Comparison of ENCODE assay signal across 8 mouse cellular contexts in the genomic region with DNA sequence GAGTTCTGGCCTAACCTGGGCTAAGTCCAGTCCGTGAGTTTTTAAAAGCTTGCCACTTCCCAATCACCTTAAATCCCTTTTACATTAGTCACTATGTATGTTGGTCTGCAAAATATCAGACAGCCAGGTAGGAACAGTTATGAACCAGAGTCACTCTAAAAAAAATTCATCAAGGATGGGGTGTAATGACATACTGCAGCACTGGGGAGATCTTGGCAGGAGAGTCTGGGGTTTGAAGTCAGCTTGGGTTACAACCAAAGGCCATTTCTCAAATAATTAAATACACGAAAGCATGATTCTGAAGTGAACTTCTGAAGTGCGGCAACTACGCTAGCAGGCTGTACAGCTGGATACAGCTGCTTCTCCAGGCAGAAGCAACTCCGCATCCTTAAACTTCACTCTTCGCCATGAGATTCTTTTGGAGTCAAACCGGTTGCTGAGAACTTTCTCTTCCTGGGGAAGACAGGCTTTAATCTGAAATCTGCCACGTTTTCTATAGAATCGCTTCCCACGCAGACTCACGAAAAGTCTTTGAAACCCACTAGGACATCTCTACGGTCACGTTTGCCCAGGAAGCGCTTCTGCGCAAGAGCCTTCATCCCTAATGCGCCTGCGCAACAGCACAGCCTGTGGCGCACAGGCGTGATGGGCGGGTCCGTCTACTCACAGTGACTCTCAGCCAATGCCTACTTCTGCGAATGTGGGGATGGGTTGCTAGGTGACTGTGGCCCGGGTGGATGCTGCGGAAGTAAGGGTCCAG. TPM values are rescaled to one million over a fixed set of nuclear protein-coding genes. Genes with fewer than 3 reads are reported as not detected.
DNase-seq lines count a peak whose midpoint lies in the region; ATAC-seq and TF ChIP-seq lines count a peak whose summit lies in the region.

No protein-coding gene starts in this region.

- TF ChIP-seq EP300 in CH12.LX (IDR thresholded peaks at IDR 0.05; ENCODE audit: low read length), result no peak

- no peaks in the 10 kb centered on the region for H3K27me3 ChIP-seq in CH12.LX (replicated peaks)
- H3K27me3 ChIP-seq in forebrain, embryonic 10.5 days (ENCODE audit: poor library complexity, severe bottlenecking), result no peaks in the 10 kb centered on the region
- no peaks in the 10 kb centered on the region for H3K27me3 ChIP-seq in heart, embryonic 15.5 days
- 0 out of 2 replicates have a peak, but pooled peaks cover 7% of the 10 kb centered on the region for H3K27me3 ChIP-seq in liver, embryonic 13.5 days
- no peaks in the 10 kb centered on the region for H3K27me3 ChIP-seq in stomach, embryonic 14.5 days (ENCODE audit: control insufficient read depth, insufficient read depth, low read length)

- WGBS in forebrain, embryonic 10.5 days, result 6% methylated on average over 24 of the region's 24 CpGs
- 7% methylated on average over 24 of the region's 24 CpGs for WGBS in heart, embryonic 15.5 days
- WGBS in liver, embryonic 13.5 days (ENCODE audit: insufficient replicate concordance), result 10% methylated on average over 24 of the region's 24 CpGs
- 5% methylated on average over 24 of the region's 24 CpGs for WGBS in stomach, embryonic 14.5 days

- H3K9ac ChIP-seq in CH12.LX (ENCODE audit: insufficient read depth, low read depth), result no peak overlapping the region
- peak overlapping the region; percentile 29; the same call in 1 of the 2 replicates for H3K9ac ChIP-seq in heart, embryonic 15.5 days
- peak overlapping the region; percentile 61; the same call in 1 of the 2 replicates for H3K9ac ChIP-seq in liver, embryonic 13.5 days
- 0 out of 2 replicates have a peak overlapping the region, but pooled peaks have one; percentile 21 for H3K9ac ChIP-seq in stomach, embryonic 14.5 days (replicated peaks; ENCODE audit: low read depth, low read length)

- H3K79me2 ChIP-seq in CH12.LX (replicated peaks; ENCODE audit: control insufficient read depth, extremely low read depth, insufficient read depth, poor library complexity, severe bottlenecking), result no peaks in the 10 kb centered on the region

- TF ChIP-seq RAD21 in CH12.LX (IDR thresholded peaks at IDR 0.05; ENCODE audit: low read depth, low read length), result no peak

- peak; percentile 95 for DNase-seq in CH12.LX (ENCODE audit: extremely low read depth)
- peak; percentile 90 for DNase-seq in c-Kit-positive CD71-negative TER-119-negative erythroid progenitor cells, embryonic 14.5 days (ENCODE audit: low read depth)
- peak; percentile 93 for DNase-seq in forebrain, embryonic 10.5 days (ENCODE audit: extremely low spot score, low spot score)
- DNase-seq in kidney, postnatal 14 days, result peak; percentile 94
- peak; percentile 85 for DNase-seq in liver, embryonic 13.5 days
- DNase-seq in natural killer cell, adult 2 months (ENCODE audit: low spot score in 2 of 2), result peak; percentile 75 to 85

- no peaks in the 10 kb centered on the region for H3K36me3 ChIP-seq in CH12.LX (replicated peaks in 1 of 2; ENCODE audit: control insufficient read depth in 1 of 2, insufficient read depth in 1 of 2, low read length in 1 of 2)
- H3K36me3 ChIP-seq in forebrain, embryonic 10.5 days (replicated peaks), result no peaks in the 10 kb centered on the region
- no peaks in the 10 kb centered on the region for H3K36me3 ChIP-seq in heart, embryonic 15.5 days
- no peaks in the 10 kb centered on the region for H3K36me3 ChIP-seq in liver, embryonic 13.5 days
- no peaks in the 10 kb centered on the region for H3K36me3 ChIP-seq in stomach, embryonic 14.5 days (ENCODE audit: control insufficient read depth, insufficient read depth, low read length)

- H3K9me3 ChIP-seq in CH12.LX (replicated peaks; ENCODE audit: low read length), result no peaks in the 10 kb centered on the region
- H3K9me3 ChIP-seq in forebrain, embryonic 10.5 days, result no peaks in the 10 kb centered on the region
- H3K9me3 ChIP-seq in heart, embryonic 15.5 days (replicated peaks), result no peaks in the 10 kb centered on the region
- H3K9me3 ChIP-seq in liver, embryonic 13.5 days (replicated peaks), result no peaks in the 10 kb centered on the region
- H3K9me3 ChIP-seq in stomach, embryonic 14.5 days (ENCODE audit: control insufficient read depth, low read depth, low read length), result no peaks in the 10 kb centered on the region

- peak overlapping the region in 2 of 3 experiments; percentile 44 to 48 for H3K4me3 ChIP-seq in CH12.LX (replicated peaks in 1 of 3; ENCODE audit: low read depth in 2 of 3, low read length in 2 of 3, poor library complexity in 1 of 3)
- peak overlapping the region; percentile 52 for H3K4me3 ChIP-seq in forebrain, embryonic 10.5 days
- peak overlapping the region; percentile 48 for H3K4me3 ChIP-seq in heart, embryonic 15.5 days
- H3K4me3 ChIP-seq in liver, embryonic 13.5 days (replicated peaks), result peak overlapping the region; percentile 49
- H3K4me3 ChIP-seq in stomach, embryonic 14.5 days (ENCODE audit: low read depth, low read length), result peak overlapping the region; percentile 29

- peak; percentile 81 for TF ChIP-seq POLR2A in CH12.LX (IDR thresholded peaks at IDR 0.05; ENCODE audit: low read depth, low read length)

- peak overlapping the region; percentile 64 for H3K4me2 ChIP-seq in CH12.LX (ENCODE audit: insufficient read depth, low read depth, poor library complexity, severe bottlenecking)
- H3K4me2 ChIP-seq in heart, embryonic 15.5 days, result peak overlapping the region; percentile 67
- peak overlapping the region; percentile 67 for H3K4me2 ChIP-seq in liver, embryonic 13.5 days
- H3K4me2 ChIP-seq in stomach, embryonic 14.5 days (replicated peaks; ENCODE audit: low read depth, low read length), result peak overlapping the region; percentile 40

- no peak for TF ChIP-seq CTCF in CH12.LX (conservative IDR thresholded peaks at IDR 0.05 in 1 of 2, IDR thresholded peaks at IDR 0.05 in 1 of 2; ENCODE audit: low read depth in 2 of 2, low read length in 2 of 2)

- dilution Hi-C loops in CH12.LX (cut with MboI; ENCODE audit: extremely low pct_ligation_motif_present, extremely low pct_unique_long_range_greater_than_20kb, low sequenced_read_pairs), result no loop called here

- ATAC-seq in heart, embryonic 15.5 days (replicated peaks; ENCODE audit: insufficient number of reproducible peaks, insufficient read depth, low FRiP score, low read depth), result peak; percentile 94
- peak; percentile 92 for ATAC-seq in liver, embryonic 13.5 days (ENCODE audit: low read depth)
- peak; percentile 95 for ATAC-seq in stomach, embryonic 14.5 days (ENCODE audit: insufficient number of reproducible peaks, insufficient read depth, low FRiP score, low read depth)

- H3K27ac ChIP-seq in CH12.LX (ENCODE audit: insufficient read depth, low read depth), result no peak overlapping the region
- peak overlapping the region; percentile 81 for H3K27ac ChIP-seq in forebrain, embryonic 10.5 days
- peak overlapping the region; percentile 68 for H3K27ac ChIP-seq in heart, embryonic 15.5 days
- H3K27ac ChIP-seq in liver, embryonic 13.5 days, result peak overlapping the region; percentile 53
- peak overlapping the region; percentile 86 for H3K27ac ChIP-seq in stomach, embryonic 14.5 days (ENCODE audit: low read length)

- in situ Hi-C loops in CH12.LX (cut with MboI; ENCODE audit: low pct_ligation_motif_present, low pct_unique_long_range_greater_than_20kb, low sequenced_read_pairs), result no loop called here

- peaks cover 0 to 8% of the 10 kb centered on the region in 2 experiments; a peak in 2 of 4 replicates for H3K4me1 ChIP-seq in CH12.LX (ENCODE audit: control insufficient read depth in 1 of 2, insufficient read depth in 2 of 2)
- H3K4me1 ChIP-seq in forebrain, embryonic 10.5 days, result peaks cover 13% of the 10 kb centered on the region
- H3K4me1 ChIP-seq in heart, embryonic 15.5 days (replicated peaks), result peaks cover 7% of the 10 kb centered on the region
- H3K4me1 ChIP-seq in liver, embryonic 13.5 days (replicated peaks), result peaks cover 39% of the 10 kb centered on the region
- no peaks in the 10 kb centered on the region for H3K4me1 ChIP-seq in stomach, embryonic 14.5 days (ENCODE audit: control insufficient read depth, insufficient read depth, low read length)

RNA-seq across cellular contexts. Expression of a gene that starts 11.4 kb away (rescaled TPM):
- total RNA-seq in CH12.LX (2012; rRNA removed), result 19.9 and 24.7 TPM in 2 replicates
- 18.0 and 18.4 TPM in 2 replicates for total RNA-seq in CH12.LX (2014; rRNA removed)
- polyA plus RNA-seq in CH12.LX (2012; ENCODE audit: insufficient read length, low read depth), result 36.2 and 37.3 TPM in 2 replicates
- polyA plus RNA-seq in forebrain, embryonic 10.5 days (2016; fragmentation: Nextera tagmentation; extraction: Ambion mirVana), result 27.3 and 27.4 TPM in 2 replicates
- 13.6 and 16.6 TPM in 2 replicates for polyA plus RNA-seq in heart, embryonic 15.5 days (2015; fragmentation: Nextera tagmentation; extraction: Ambion mirVana)
- 15.0 and 19.1 TPM in 2 replicates for polyA plus RNA-seq in liver, embryonic 13.5 days (2015; fragmentation: Nextera tagmentation; extraction: Ambion mirVana)
- 18.8 and 19.6 TPM in 2 replicates for polyA plus RNA-seq in stomach, embryonic 14.5 days (2014; fragmentation: Nextera tagmentation; extraction: Ambion mirVana)

RNA-seq across cellular contexts. Expression of a gene that starts 11.8 kb away (rescaled TPM):
- total RNA-seq in CH12.LX (2012; rRNA removed), result not detected in 2 replicates
- total RNA-seq in CH12.LX (2014; rRNA removed), result not detected in 2 replicates
- not detected in 2 replicates for polyA plus RNA-seq in CH12.LX (2012; ENCODE audit: insufficient read length, low read depth)
- not detected in 2 replicates for polyA plus RNA-seq in forebrain, embryonic 10.5 days (2016; fragmentation: Nextera tagmentation; extraction: Ambion mirVana)
- polyA plus RNA-seq in heart, embryonic 15.5 days (2015; fragmentation: Nextera tagmentation; extraction: Ambion mirVana), result 0.57 and 0.80 TPM in 2 replicates
- 18.4 and 18.5 TPM in 2 replicates for polyA plus RNA-seq in liver, embryonic 13.5 days (2015; fragmentation: Nextera tagmentation; extraction: Ambion mirVana)
- polyA plus RNA-seq in stomach, embryonic 14.5 days (2014; fragmentation: Nextera tagmentation; extraction: Ambion mirVana), result not detected in 2 replicates

RNA-seq across cellular contexts. Expression of a gene that starts 49.2 kb away (rescaled TPM):
- total RNA-seq in CH12.LX (2012; rRNA removed) (3.4 and 7.6 TPM in 2 replicates), CH12.LX (2014; rRNA removed) (11.0 and 14.0 TPM in 2 replicates)
- polyA plus RNA-seq in CH12.LX (2012; ENCODE audit: insufficient read length, low read depth), result 0.16 and 7.0 TPM in 2 replicates
- polyA plus RNA-seq in forebrain, embryonic 10.5 days (2016; fragmentation: Nextera tagmentation; extraction: Ambion mirVana), result 2.5 and 3.8 TPM in 2 replicates
- polyA plus RNA-seq in heart, embryonic 15.5 days (2015; fragmentation: Nextera tagmentation; extraction: Ambion mirVana), result 0.27 TPM in 1 of 2 replicates, not detected in the other
- 0.46 TPM in 1 of 2 replicates, not detected in the other for polyA plus RNA-seq in liver, embryonic 13.5 days (2015; fragmentation: Nextera tagmentation; extraction: Ambion mirVana)
- 0.51 TPM in 1 of 2 replicates, not detected in the other for polyA plus RNA-seq in stomach, embryonic 14.5 days (2014; fragmentation: Nextera tagmentation; extraction: Ambion mirVana)

RNA-seq across cellular contexts. Expression of a gene that starts 56.1 kb away (rescaled TPM):
- 3.9 and 5.9 TPM in 2 replicates for total RNA-seq in CH12.LX (2012; rRNA removed)
- total RNA-seq in CH12.LX (2014; rRNA removed), result 3.1 and 3.8 TPM in 2 replicates
- 6.7 and 7.4 TPM in 2 replicates for polyA plus RNA-seq in CH12.LX (2012; ENCODE audit: insufficient read length, low read depth)
- 4.8 TPM in 2 replicates for polyA plus RNA-seq in forebrain, embryonic 10.5 days (2016; fragmentation: Nextera tagmentation; extraction: Ambion mirVana)
- polyA plus RNA-seq in heart, embryonic 15.5 days (2015; fragmentation: Nextera tagmentation; extraction: Ambion mirVana), result 3.7 and 4.8 TPM in 2 replicates
- polyA plus RNA-seq in liver, embryonic 13.5 days (2015; fragmentation: Nextera tagmentation; extraction: Ambion mirVana), result 2.1 and 2.2 TPM in 2 replicates
- 3.7 and 5.0 TPM in 2 replicates for polyA plus RNA-seq in stomach, embryonic 14.5 days (2014; fragmentation: Nextera tagmentation; extraction: Ambion mirVana)

RNA-seq across cellular contexts. Expression of a gene that starts 58.8 kb away (rescaled TPM):
- total RNA-seq in CH12.LX (2012; rRNA removed) (11.3 and 15.3 TPM in 2 replicates), CH12.LX (2014; rRNA removed) (3.7 and 5.2 TPM in 2 replicates)
- polyA plus RNA-seq in CH12.LX (2012; ENCODE audit: insufficient read length, low read depth), result 14.5 and 15.1 TPM in 2 replicates
- 23.4 and 24.8 TPM in 2 replicates for polyA plus RNA-seq in forebrain, embryonic 10.5 days (2016; fragmentation: Nextera tagmentation; extraction: Ambion mirVana)
- polyA plus RNA-seq in heart, embryonic 15.5 days (2015; fragmentation: Nextera tagmentation; extraction: Ambion mirVana), result 14.1 and 19.7 TPM in 2 replicates
- polyA plus RNA-seq in liver, embryonic 13.5 days (2015; fragmentation: Nextera tagmentation; extraction: Ambion mirVana), result 9.1 and 11.0 TPM in 2 replicates
- polyA plus RNA-seq in stomach, embryonic 14.5 days (2014; fragmentation: Nextera tagmentation; extraction: Ambion mirVana), result 18.0 and 19.3 TPM in 2 replicates

Comparison
In these comparisons a context has a peak if more than half of its experiments do, and no peak if none do; other contexts are left out.
1. RNA of a gene that starts 11.8 kb away (polyA plus RNA-seq): 18.4 to 18.5 TPM in liver, embryonic 13.5 days; 0.57 to 0.80 TPM in heart, embryonic 15.5 days, not detected in stomach, embryonic 14.5 days, not detected in CH12.LX and not detected in forebrain, embryonic 10.5 days; every median in the first group is over 10 times any median in the second.
2. Peak in every context shown above with its lines, with median percentiles within 50 percentile points of each other: DNase-seq, H3K4me2 ChIP-seq, H3K4me3 ChIP-seq and ATAC-seq.